Mouse (Mus musculus): ENCODE data around the gene Prmt8. TPM values are rescaled to one million over a fixed set of nuclear protein-coding genes. Genes with fewer than 3 reads are reported as not detected.

The Prmt8 gene
- polyA plus RNA-seq (2012; rRNA removed) = 14.1 and 19.2 TPM in 2 replicates

DNA sequence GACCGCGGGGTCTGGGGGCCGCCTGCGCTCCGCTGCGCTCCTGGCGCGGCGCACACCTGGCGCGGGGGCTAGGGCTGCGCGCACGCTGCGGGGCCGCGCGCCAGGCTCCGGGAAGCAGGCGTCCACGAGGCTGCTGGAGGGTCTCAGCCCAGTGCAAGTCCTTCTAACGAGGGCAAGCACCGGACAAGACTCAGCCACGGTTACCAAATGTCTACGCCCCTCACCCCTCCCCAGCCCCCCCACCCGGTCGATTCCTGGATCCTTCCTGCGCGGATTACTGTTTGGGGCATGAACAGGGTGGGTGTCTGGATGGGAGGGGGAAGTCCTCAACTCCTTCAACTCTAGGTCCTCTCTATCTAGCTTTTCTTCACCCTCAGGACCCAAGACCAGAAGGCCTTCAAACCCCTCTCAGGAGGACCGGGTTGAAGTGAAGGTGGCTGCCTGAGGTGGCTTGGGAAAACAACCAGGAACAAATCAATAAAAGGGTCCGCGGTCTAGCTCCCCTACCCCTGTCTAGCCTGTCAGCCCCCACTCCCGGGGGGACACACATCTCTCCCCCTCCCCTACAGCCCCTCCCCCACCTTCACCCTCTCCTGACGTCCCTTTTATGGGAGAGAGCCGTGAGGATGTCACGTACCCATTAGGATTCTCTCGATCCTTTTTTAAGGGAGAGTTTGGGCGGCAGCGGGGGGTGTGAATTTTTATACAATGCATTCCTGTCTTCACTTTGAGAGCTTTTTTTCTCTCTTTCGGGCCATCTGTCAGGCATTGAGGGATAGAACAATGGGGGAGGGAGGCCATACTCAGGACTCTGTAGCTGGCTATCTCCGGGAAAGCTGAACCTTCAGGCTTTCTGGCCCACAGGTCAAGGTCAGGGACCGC is at the start of gene Prmt8:
TSS of gene Prmt8 (minus strand) at position 198 of the 882 bp plus-strand sequence.

Other genes starting within 250 kb of the Prmt8 start
- gene Cracr2a, start 208.1 kb downstream of the Prmt8 start, polyA plus RNA-seq (2012; rRNA removed) = 0.70 and 0.71 TPM in 2 replicates
- gene Tspan11, start 118.1 kb upstream of the Prmt8 start, polyA plus RNA-seq (2012; rRNA removed) = 6.6 and 12.0 TPM in 2 replicates